Mouse (Mus musculus) limb, embryonic 11.5 days (tissue): ENCODE measurements around the gene Wnt3a. TPM values are rescaled to one million over a fixed set of nuclear protein-coding genes. Genes with fewer than 3 reads are reported as not detected.

Experiments
- ATAC-seq: fragments of 200-750 bp; cut with Nextera tagmentation; 2 replicates; pipeline ENCODE4 v1.8.0; 2017; ENCODE audit warnings: low read depth; ENCODE audit not compliant: insufficient number of reproducible peaks, low FRiP score, low TSS enrichment
- DNase-seq: peaks from one replicate; pipeline ENCODE4 v3.0.0-alpha.2; 2015; ENCODE audit warnings: low spot score
- H3K27ac ChIP-seq: fragments of 300-500 bp; sonication (generic); replicated peaks from 2 replicates; pipeline ENCODE4 v1.5.1; 2014; ENCODE audit warnings: low read depth, mild to moderate bottlenecking, low read length
- H3K27me3 ChIP-seq: fragments of 300-500 bp; sonication (generic); 2 replicates; pipeline ENCODE4 v1.6.1; 2014; ENCODE audit warnings: mild to moderate bottlenecking, low read length, mixed read lengths; ENCODE audit not compliant: control insufficient read depth, insufficient read depth
- H3K36me3 ChIP-seq: fragments of 300-500 bp; sonication (generic); 2 replicates; pipeline ENCODE4 v1.6.1; 2014; ENCODE audit warnings: mild to moderate bottlenecking, low read length, moderate library complexity, mixed read lengths; ENCODE audit not compliant: control insufficient read depth, insufficient read depth
- H3K4me1 ChIP-seq: fragments of 300-500 bp; sonication (generic); 2 replicates; pipeline ENCODE4 v1.6.1; 2014; ENCODE audit warnings: low read length, mixed read lengths; ENCODE audit not compliant: control insufficient read depth, insufficient read depth
- H3K4me2 ChIP-seq: fragments of 300-500 bp; sonication (generic); 2 replicates; pipeline ENCODE4 v1.6.1; 2014; ENCODE audit warnings: low read depth, mild to moderate bottlenecking, moderate library complexity; ENCODE audit not compliant: severe bottlenecking
- H3K4me3 ChIP-seq: fragments of 300-500 bp; sonication (generic); 2 replicates; pipeline ENCODE4 v1.5.1; 2014; ENCODE audit warnings: low read depth, low read length
- H3K9ac ChIP-seq: fragments of 300-500 bp; sonication (generic); 2 replicates; pipeline ENCODE4 v1.6.1; 2014; ENCODE audit warnings: mild to moderate bottlenecking, low read length
- H3K9me3 ChIP-seq: fragments of 300-500 bp; sonication (generic); 2 replicates; pipeline ENCODE4 v1.6.1; 2016; ENCODE audit warnings: low read length; ENCODE audit not compliant: control insufficient read depth
- WGBS: fragments of 180-500 bp; shearing (Covaris S2); extraction: QIAGEN DNeasy Blood & Tissue Kit; methylation state at CpG from one replicate; pipeline ENCODE4 v1.1.7; 2014; 5-methylcytosine and 5-hydroxymethylcytosine counted together
- microRNA-seq: library from miRNA; unstranded; fragments of <30 nt; microRNA quantifications from one replicate; pipeline ENCODE4, GENCODE M21; 2016
- polyA plus RNA-seq: library from polyadenylated mRNA; unstranded; fragments of >200 nt; fragmentation: Nextera tagmentation; extraction: Ambion mirVana; gene quantifications from 2 replicates; pipeline ENCODE4 v1.2.1, GENCODE M21; 2014

Gene Wnt3a
- polyA plus RNA-seq, 1 experiment from 2014 or later, result 0.07 TPM

- DNase-seq, result peak; percentile 96
- Histone ChIP-seq H3K4me3 (peak within 1 kb of the TSS; percentile 90), H3K9me3 (no peaks in the 10 kb centered on the region), H3K9ac (peak within 1 kb of the TSS; percentile 87), H3K36me3 (peaks cover 20% of the 10 kb centered on the region), H3K4me1 (peaks cover 8% of the 10 kb centered on the region; the same call in 1 of the 2 replicates), H3K27ac (peak within 1 kb of the TSS; percentile 84), H3K27me3 (no peaks in the 10 kb centered on the region), H3K4me2 (peak within 1 kb of the TSS; percentile 84)
- peak; percentile 81 for ATAC-seq
- under 1% methylated on average over 67 of the region's 67 CpGs for WGBS
Observed at GRCm38 (mm10) chr11:59208153-59208831, 82.3 kb downstream of the Wnt3a start, which contains the start of gene 2310033P09Rik. Gene 2310033P09Rik (plus strand): TSS chr11:59208321.

- DNase-seq (peak; percentile 96), ATAC-seq (peak; percentile 91)
- peak within 1 kb of the TSS; percentile 75 for H3K9ac ChIP-seq
- WGBS, result under 1% methylated on average over 63 of the region's 63 CpGs
- no peaks in the 10 kb centered on the region for H3K27me3 ChIP-seq
- H3K4me2 ChIP-seq, result peak within 1 kb of the TSS; percentile 88
- no peaks in the 10 kb centered on the region for H3K9me3 ChIP-seq
- peaks cover 9% of the 10 kb centered on the region for H3K36me3 ChIP-seq
- peaks cover 12% of the 10 kb centered on the region; the same call in 1 of the 2 replicates for H3K4me1 ChIP-seq
- no peak within 1 kb of the TSS for H3K27ac ChIP-seq
- peak within 1 kb of the TSS; percentile 87 for H3K4me3 ChIP-seq
Observed at GRCm38 (mm10) chr11:59202081-59202995, 88.2 kb downstream of the Wnt3a start, which contains the start of gene Mrpl55. Gene Mrpl55 (plus strand): TSS chr11:59202486.

GRCm38 (mm10) chr11:59201216-59202002 lies 89.1 kb downstream of the Wnt3a start:
- H3K27ac ChIP-seq, result no peak overlapping the region
- ATAC-seq, result 0 out of 2 replicates have a peak, but pooled peaks have one; percentile 11
- 35% methylated on average over 16 of the region's 16 CpGs for WGBS
- DNase-seq, result no peak
- H3K9me3 ChIP-seq, result no peaks in the 10 kb centered on the region
- peak overlapping the region; percentile 87 for H3K4me3 ChIP-seq
- H3K9ac ChIP-seq, result peak overlapping the region; percentile 75
- no peaks in the 10 kb centered on the region for H3K27me3 ChIP-seq
- H3K4me1 ChIP-seq, result peaks cover 12% of the 10 kb centered on the region; the same call in 1 of the 2 replicates
- peaks cover 9% of the 10 kb centered on the region for H3K36me3 ChIP-seq
- H3K4me2 ChIP-seq, result peak overlapping the region; percentile 88

Small RNAs within 50 kb of the gene (microRNA-seq; reads per million reads assigned to microRNA genes)
- gene Gm24756, result not detected

Other genes with a start within 250 kb of the Wnt3a start
- 0.08 and 0.18 TPM in 2 replicates for gene Obscn, start 154.3 kb downstream of the Wnt3a start, polyA plus RNA-seq
- 1.5 and 2.1 TPM in 2 replicates for gene Iba57, start 127.0 kb downstream of the Wnt3a start, polyA plus RNA-seq
- 0.15 and 0.20 TPM in 2 replicates for gene Gjc2, start 107.5 kb downstream of the Wnt3a start, polyA plus RNA-seq
- 136 and 149 TPM in 2 replicates for gene Guk1, start 98.5 kb downstream of the Wnt3a start, polyA plus RNA-seq
- 104 and 106 TPM in 2 replicates for gene Mrpl55, start 88.3 kb downstream of the Wnt3a start, polyA plus RNA-seq
- gene 2310033P09Rik, start 82.4 kb downstream of the Wnt3a start, polyA plus RNA-seq, result 41.7 and 41.8 TPM in 2 replicates
- 647 and 649 TPM in 2 replicates for gene Arf1, start 62.5 kb downstream of the Wnt3a start, polyA plus RNA-seq
- gene Wnt9a, start 16.2 kb upstream of the Wnt3a start, polyA plus RNA-seq, result 1.1 and 1.8 TPM in 2 replicates
- not detected in 2 replicates for gene Prss38, start 84.9 kb upstream of the Wnt3a start, polyA plus RNA-seq
- 19.1 and 20.1 TPM in 2 replicates for gene Jmjd4, start 159.3 kb upstream of the Wnt3a start, polyA plus RNA-seq
- gene Snap47, start 160.4 kb upstream of the Wnt3a start, polyA plus RNA-seq, result 144 and 148 TPM in 2 replicates
- 9.4 and 10.0 TPM in 2 replicates for gene Zfp867, start 181.7 kb upstream of the Wnt3a start, polyA plus RNA-seq
- 31.5 and 32.2 TPM in 2 replicates for gene Zkscan17, start 236.0 kb upstream of the Wnt3a start, polyA plus RNA-seq